Mouse (Mus musculus): ENCODE results near the gene Plxna4.

- TF ChIP-seq FLI1 (IDR thresholded peaks at IDR 0.05; ENCODE audit: low read length) = no peak
- no peak for TF ChIP-seq GATA1 (IDR thresholded peaks at IDR 0.05; ENCODE audit: borderline replicate concordance, low read length)
Observed at GRCm38 (mm10) chr6:32120931-32121330, 467.1 kb downstream of the Plxna4 start.
